In genomic region chr5:64582031-64582430, GRCm38 (mm10) we compare ENCODE assay signal across 17 mouse cellular contexts.
"Had no signal": no experiment of that assay in that cellular context is flagged by ENCODE, and none has a peak within 500 bp of the region (broad histone marks: within the 10 kb centered on the region; RNA-seq: fewer than 3 reads in every experiment).

No protein-coding gene starts in this region.

- H3K9me3 ChIP-seq: heart, embryonic 15.5 days; hindbrain, embryonic 13.5 days; hindbrain, embryonic 15.5 days; intestine, embryonic 15.5 days; limb, embryonic 10.5 days; limb, embryonic 12.5 days; liver, embryonic 13.5 days; liver, embryonic 15.5 days had no signal

- H3K27ac ChIP-seq: hindbrain, embryonic 13.5 days; hindbrain, embryonic 15.5 days; intestine, embryonic 15.5 days; kidney, postnatal 0 days; layer of hippocampus, adult 2 months; left cerebral cortex, adult 2 months; limb, embryonic 12.5 days had no signal

- H3K27me3 ChIP-seq: heart, embryonic 15.5 days; hindbrain, embryonic 13.5 days; hindbrain, embryonic 15.5 days; intestine, embryonic 15.5 days; limb, embryonic 12.5 days; liver, embryonic 13.5 days; liver, embryonic 15.5 days had no signal

- H3K9ac ChIP-seq: heart, embryonic 15.5 days; hindbrain, embryonic 13.5 days; hindbrain, embryonic 15.5 days; intestine, embryonic 15.5 days; limb, embryonic 12.5 days; liver, embryonic 13.5 days; liver, embryonic 15.5 days; liver, postnatal 0 days had no signal

- ATAC-seq: inflammation-experienced regulatory T-cells, adult 6 months; intestine, embryonic 15.5 days; intestine, postnatal 0 days; liver, postnatal 0 days had no signal

- H3K4me2 ChIP-seq: heart, embryonic 11.5 days; heart, embryonic 15.5 days; hindbrain, embryonic 13.5 days; hindbrain, embryonic 15.5 days; intestine, embryonic 15.5 days; limb, embryonic 12.5 days; liver, embryonic 11.5 days; liver, embryonic 13.5 days had no signal

- DNase-seq: liver; liver, embryonic 13.5 days; liver, postnatal 0 days had no signal

- H3K36me3 ChIP-seq: heart, embryonic 15.5 days; hindbrain, embryonic 13.5 days; hindbrain, embryonic 15.5 days; intestine, embryonic 15.5 days; limb, embryonic 10.5 days; limb, embryonic 12.5 days; liver, embryonic 13.5 days; liver, embryonic 15.5 days had no signal

- H3K4me3 ChIP-seq: heart, embryonic 15.5 days; hindbrain, embryonic 13.5 days; hindbrain, embryonic 15.5 days; intestine, embryonic 15.5 days; layer of hippocampus, adult 2 months; left cerebral cortex, adult 2 months; limb, embryonic 10.5 days; limb, embryonic 12.5 days; liver, embryonic 13.5 days; liver, embryonic 15.5 days had no signal
